Mouse (Mus musculus): ENCODE results near the gene Ak3.

Ak3 gene

GRCm38 (mm10) chr19:29047334-29048170 is at the start of gene Ak3:
Gene Ak3 (minus strand): TSS chr19:29047961.
- peak; percentile 79 for DNase-seq (ENCODE audit: low spot score)

GRCm38 (mm10) chr19:29092194-29092593 is 44.4 kb upstream of the Ak3 start:
- no peak for DNase-seq (ENCODE audit: low spot score)

- DNase-seq (ENCODE audit: low spot score): no peak
Observed at GRCm38 (mm10) chr19:29088628-29089027, 40.9 kb upstream of the Ak3 start.

- DNase-seq (ENCODE audit: low spot score): no peak
Observed at GRCm38 (mm10) chr19:29074802-29075201, 27.0 kb upstream of the Ak3 start.

- DNase-seq (ENCODE audit: low spot score): no peak
Observed at GRCm38 (mm10) chr19:29069195-29069594, 21.4 kb upstream of the Ak3 start.

- DNase-seq (ENCODE audit: low spot score): peak; percentile 71
Observed at GRCm38 (mm10) chr19:29066981-29067471, 19.3 kb upstream of the Ak3 start.

GRCm38 (mm10) chr19:29064451-29065102 is 16.8 kb upstream of the Ak3 start:
- DNase-seq (ENCODE audit: low spot score): no peak

- DNase-seq (ENCODE audit: low spot score): peak; percentile 98
Observed at GRCm38 (mm10) chr19:29063577-29064363, 16.0 kb upstream of the Ak3 start.

- DNase-seq (ENCODE audit: low spot score): no peak
Observed at GRCm38 (mm10) chr19:29063009-29063408, 15.2 kb upstream of the Ak3 start.

- no peak for DNase-seq (ENCODE audit: low spot score)
Observed at GRCm38 (mm10) chr19:29060299-29060698, 12.5 kb upstream of the Ak3 start.

- DNase-seq (ENCODE audit: low spot score): no peak
Observed at GRCm38 (mm10) chr19:29059688-29060087, 11.9 kb upstream of the Ak3 start.

- no peak for DNase-seq (ENCODE audit: low spot score)
Observed at GRCm38 (mm10) chr19:29058741-29059140, 11.0 kb upstream of the Ak3 start.

GRCm38 (mm10) chr19:29055469-29055868 is 7.7 kb upstream of the Ak3 start:
- DNase-seq (ENCODE audit: low spot score): no peak

GRCm38 (mm10) chr19:29054594-29054993 is 6.8 kb upstream of the Ak3 start:
- DNase-seq (ENCODE audit: low spot score): no peak

GRCm38 (mm10) chr19:29052786-29053185 is 5.0 kb upstream of the Ak3 start:
- DNase-seq (ENCODE audit: low spot score): no peak

- DNase-seq (ENCODE audit: low spot score): no peak
Observed at GRCm38 (mm10) chr19:29050186-29050980, 2.6 kb upstream of the Ak3 start.

- no peak for DNase-seq (ENCODE audit: low spot score)
Observed at GRCm38 (mm10) chr19:29049401-29050075, 1.8 kb upstream of the Ak3 start.

- DNase-seq (ENCODE audit: low spot score): no peak
Observed at GRCm38 (mm10) chr19:29046961-29047333, 814 bp downstream of the Ak3 start.

- no peak for DNase-seq (ENCODE audit: low spot score)
Observed at GRCm38 (mm10) chr19:29045956-29046650, 1.7 kb downstream of the Ak3 start.

- DNase-seq (ENCODE audit: low spot score): no peak
Observed at GRCm38 (mm10) chr19:29045369-29045768, 2.4 kb downstream of the Ak3 start.

All from retina, embryonic 14.5 days (tissue).